Mouse (Mus musculus) heart, postnatal 0 days (tissue): Measurements from ENCODE around the gene Gimap9. TPM values are rescaled to one million over a fixed set of nuclear protein-coding genes. Genes with fewer than 3 reads are reported as not detected.
A peak's percentile ranks its signal among the peaks of the same experiment; 100 is the strongest.

ENCODE experiments used
- ATAC-seq: fragments of 200-750 bp; cut with Nextera tagmentation; 2 replicates; pipeline ENCODE4 v1.8.0; 2017; ENCODE audit warnings: low read depth, moderate number of reproducible peaks, moderate library complexity; ENCODE audit not compliant: insufficient read depth
- DNase-seq: peaks from one replicate; pipeline ENCODE4 v3.0.0-alpha.2; 2016; ENCODE audit warnings: low spot score
- H3K27ac ChIP-seq: fragments of 300-500 bp; sonication (generic); 2 replicates; pipeline ENCODE4 v1.5.1; 2014; ENCODE audit warnings: low read depth, mild to moderate bottlenecking
- H3K27me3 ChIP-seq: fragments of 300-500 bp; sonication (generic); 2 replicates; pipeline ENCODE4 v1.6.1; 2014; ENCODE audit warnings: low read length, mixed read lengths; ENCODE audit not compliant: control insufficient read depth, insufficient read depth
- H3K36me3 ChIP-seq: fragments of 300-500 bp; sonication (generic); replicated peaks from 2 replicates; pipeline ENCODE4 v1.6.1; 2014; ENCODE audit warnings: low read length, mixed read lengths; ENCODE audit not compliant: control insufficient read depth, insufficient read depth
- H3K4me1 ChIP-seq: fragments of 300-500 bp; sonication (generic); 2 replicates; pipeline ENCODE4 v1.6.1; 2014; ENCODE audit warnings: antibody characterized with exemption; ENCODE audit not compliant: control insufficient read depth, insufficient read depth
- H3K4me2 ChIP-seq: fragments of 300-500 bp; sonication (generic); 2 replicates; pipeline ENCODE4 v1.6.1; 2014; ENCODE audit warnings: low read depth, mild to moderate bottlenecking, low read length, moderate library complexity
- H3K4me3 ChIP-seq: fragments of 300-500 bp; sonication (generic); 2 replicates; pipeline ENCODE4 v1.5.1; 2014; ENCODE audit warnings: low read depth, low read length
- H3K9ac ChIP-seq: fragments of 300-500 bp; sonication (generic); replicated peaks from 2 replicates; pipeline ENCODE4 v1.6.1; 2014; ENCODE audit warnings: low read depth, low read length, mixed read lengths
- H3K9me3 ChIP-seq: fragments of 300-500 bp; sonication (generic); replicated peaks from 2 replicates; pipeline ENCODE4 v1.6.1; 2016; ENCODE audit warnings: low read length; ENCODE audit not compliant: control insufficient read depth
- CTCF ChIP-seq: IDR thresholded peaks from 2 replicates; pipeline ENCODE4 v1.5.1; 2016; ENCODE audit warnings: antibody characterized with exemption, control low read depth, low read depth
- EP300 ChIP-seq: IDR thresholded peaks from 2 replicates; pipeline ENCODE4 v1.6.1; 2016; ENCODE audit warnings: antibody characterized with exemption, low read depth
- whole genome bisulfite sequencing: fragments of 180-500 bp; shearing (Covaris S2); extraction: QIAGEN DNeasy Blood & Tissue Kit; methylation state at CpG from one replicate; pipeline ENCODE4 v1.1.7; 2014; 5-methylcytosine and 5-hydroxymethylcytosine counted together
- polyA plus RNA-seq: library from polyadenylated mRNA; unstranded; fragments of >200 nt; fragmentation: Nextera tagmentation; extraction: Ambion mirVana; gene quantifications from 2 replicates; pipeline ENCODE4 v1.2.1, GENCODE M21; 2015
- total RNA-seq: library from RNA; depleted of rRNA; stranded (reverse); fragments of >200 nt; gene quantifications from 2 replicates; pipeline ENCODE4 v1.2.3, GENCODE M21; 2014; ENCODE audit warnings: low replicate concordance

Gimap9 gene
- total and polyA plus RNA-seq, 2 experiments from 2014 or later = 1.8 to 5.7 TPM

GRCm38 (mm10) chr6:48646309-48646690 lies 29.6 kb upstream of the Gimap9 start:
- Histone ChIP-seq H3K9me3 (no peaks in the 10 kb centered on the region), H3K27ac (no peak overlapping the region), H3K27me3 (no peaks in the 10 kb centered on the region), H3K4me3 (no peak overlapping the region), H3K36me3 (0 out of 2 replicates have a peak, but pooled peaks cover 5% of the 10 kb centered on the region), H3K9ac (no peak overlapping the region), H3K4me1 (no peaks in the 10 kb centered on the region; the same call in 1 of the 2 replicates), H3K4me2 (no peak overlapping the region)
- 61% methylated on average over 4 of the region's 4 CpGs for WGBS
- no peak for TF ChIP-seq EP300
- no peak for TF ChIP-seq CTCF
- ATAC-seq (no peak), DNase-seq (no peak)

- Histone ChIP-seq H3K27me3 (no peaks in the 10 kb centered on the region), H3K4me2 (peak within 1 kb of the TSS; percentile 49), H3K9ac (peak within 1 kb of the TSS; percentile 26; the same call in 1 of the 2 replicates), H3K9me3 (no peaks in the 10 kb centered on the region), H3K27ac (peak within 1 kb of the TSS; percentile 48; the same call in 1 of the 2 replicates), H3K36me3 (0 out of 2 replicates have a peak, but pooled peaks cover 5% of the 10 kb centered on the region), H3K4me3 (peak within 1 kb of the TSS; percentile 25), H3K4me1 (no peaks in the 10 kb centered on the region; the same call in 1 of the 2 replicates)
- ATAC-seq (peak; percentile 70), DNase-seq (peak; percentile 61)
- 31% methylated on average over 3 of the region's 3 CpGs for WGBS
- peak; percentile 63 for TF ChIP-seq CTCF
- no peak for TF ChIP-seq EP300
Measured at GRCm38 (mm10) chr6:48646995-48647394, 28.9 kb upstream of the Gimap9 start, which contains the start of gene Gimap8. TSS of gene Gimap8 (plus strand) at chr6:48647234.

- peak overlapping the region; percentile 49 for H3K4me2 ChIP-seq
- ATAC-seq (no peak), DNase-seq (no peak)
- peak overlapping the region; percentile 25 for H3K4me3 ChIP-seq
- H3K4me1 ChIP-seq = no peaks in the 10 kb centered on the region; the same call in 1 of the 2 replicates
- 73% methylated on average over 2 of the region's 2 CpGs for WGBS
- H3K27me3 ChIP-seq = no peaks in the 10 kb centered on the region
- 0 out of 2 replicates have a peak, but pooled peaks cover 5% of the 10 kb centered on the region for H3K36me3 ChIP-seq
- H3K9me3 ChIP-seq = no peaks in the 10 kb centered on the region
- TF ChIP-seq CTCF = no peak
- TF ChIP-seq EP300 = no peak
- H3K9ac ChIP-seq = peak overlapping the region; percentile 26; the same call in 1 of the 2 replicates
- peak overlapping the region; percentile 48; the same call in 1 of the 2 replicates for H3K27ac ChIP-seq
Measured at GRCm38 (mm10) chr6:48647611-48648010, 28.3 kb upstream of the Gimap9 start.

GRCm38 (mm10) chr6:48648779-48649178 lies 27.1 kb upstream of the Gimap9 start:
- 79% methylated on average over 4 of the region's 4 CpGs for WGBS
- H3K27ac ChIP-seq = no peak overlapping the region
- no peak for ATAC-seq

GRCm38 (mm10) chr6:48650041-48650440 lies 25.9 kb upstream of the Gimap9 start:
- ATAC-seq (no peak), DNase-seq (no peak)
- Histone ChIP-seq H3K9ac (no peak overlapping the region), H3K4me1 (no peaks in the 10 kb centered on the region; the same call in 1 of the 2 replicates), H3K27ac (no peak overlapping the region), H3K4me3 (no peak overlapping the region), H3K36me3 (0 out of 2 replicates have a peak, but pooled peaks cover 5% of the 10 kb centered on the region), H3K4me2 (no peak overlapping the region), H3K9me3 (no peaks in the 10 kb centered on the region), H3K27me3 (no peaks in the 10 kb centered on the region)
- WGBS = 85% methylated on average over 9 of the region's 9 CpGs
- TF ChIP-seq CTCF (no peak), EP300 (no peak)

More at GRCm38 (mm10) chr6:48648779-48649178, 27.1 kb upstream of the Gimap9 start:
- Histone ChIP-seq H3K9ac (no peak overlapping the region), H3K4me3 (no peak overlapping the region), H3K9me3 (no peaks in the 10 kb centered on the region), H3K4me2 (no peak overlapping the region), H3K27me3 (no peaks in the 10 kb centered on the region), H3K36me3 (0 out of 2 replicates have a peak, but pooled peaks cover 5% of the 10 kb centered on the region), H3K4me1 (no peaks in the 10 kb centered on the region; the same call in 1 of the 2 replicates)
- DNase-seq = no peak
- TF ChIP-seq EP300 (no peak), CTCF (no peak)

- no peak overlapping the region for H3K27ac ChIP-seq
- no peaks in the 10 kb centered on the region for H3K36me3 ChIP-seq
- DNase-seq (no peak), ATAC-seq (no peak)
- no peaks in the 10 kb centered on the region for H3K9me3 ChIP-seq
- WGBS = 75% methylated on average over 5 of the region's 5 CpGs
- no peak overlapping the region for H3K4me3 ChIP-seq
- no peaks in the 10 kb centered on the region for H3K4me1 ChIP-seq
- no peak overlapping the region for H3K4me2 ChIP-seq
- H3K27me3 ChIP-seq = no peaks in the 10 kb centered on the region
- no peak for TF ChIP-seq CTCF
- no peak for TF ChIP-seq EP300
- H3K9ac ChIP-seq = no peak overlapping the region
Measured at GRCm38 (mm10) chr6:48658721-48659120, 17.2 kb upstream of the Gimap9 start.
